Mouse (Mus musculus): ENCODE data around the gene Ogt. TPM values are rescaled to one million over a fixed set of nuclear protein-coding genes. Genes with fewer than 3 reads are reported as not detected.

The Ogt gene
- total RNA-seq (2023) = 192 to 212 TPM (median 201 TPM) in 4 replicates

DNA sequence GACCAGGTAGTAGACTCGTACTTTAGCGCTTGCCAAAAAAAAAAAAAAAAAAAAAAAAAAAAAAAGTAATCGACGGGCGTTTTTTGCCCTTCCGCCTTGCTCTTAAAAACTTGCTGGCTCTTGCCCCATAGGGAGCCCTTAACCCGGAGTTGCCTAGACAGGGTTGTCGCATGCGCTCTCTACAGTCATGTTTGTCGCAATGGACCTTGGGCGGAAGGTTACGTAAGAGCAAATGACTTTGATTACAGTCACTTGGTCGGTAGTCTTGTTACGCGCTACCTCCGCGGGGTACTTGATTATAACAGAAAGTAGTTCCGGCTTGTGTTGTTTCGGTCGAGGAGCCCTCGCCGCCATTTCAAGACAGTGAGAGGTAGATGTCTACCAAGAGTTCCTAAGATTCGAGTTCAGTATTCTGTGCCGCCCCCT, at the start of gene Ogt:
Ogt (plus strand) TSS at position 320 of the 426 bp plus-strand sequence.

DNA sequence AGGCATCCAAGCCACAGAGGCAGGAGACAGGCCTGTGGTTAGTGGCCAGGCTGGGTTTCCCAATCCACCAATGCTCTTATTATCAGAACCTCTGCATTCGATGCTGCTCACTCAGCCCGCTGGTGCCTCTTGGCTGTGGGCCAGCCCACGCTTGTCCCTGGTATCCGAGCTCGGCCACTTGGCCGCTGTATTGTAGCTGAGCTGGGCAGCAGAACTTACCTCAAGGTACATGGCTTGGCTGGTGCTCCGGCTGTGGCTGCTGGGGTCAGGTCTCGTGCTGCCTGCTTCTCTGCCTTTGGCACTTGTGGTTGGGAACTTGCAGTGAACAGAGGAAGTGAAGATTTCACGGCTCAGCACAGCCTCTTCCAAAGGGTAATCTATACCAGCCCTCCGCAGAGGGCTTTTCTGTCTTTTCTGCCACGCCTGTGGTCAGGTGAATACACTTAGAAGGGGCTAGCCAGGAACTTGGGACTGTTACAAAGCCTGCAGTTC, 94.0 kb downstream of the Ogt start, which contains the start of gene Cxcr3:
Cxcr3 (minus strand) TSS at position 442 of the 492 bp plus-strand sequence.

Other genes with a start within 250 kb of the Ogt start
- 35.5 to 39.5 TPM (median 38.5 TPM) in 4 replicates for gene Zmym3, start 219.2 kb upstream of the Ogt start, total RNA-seq (2023)
- 210 to 256 TPM (median 212 TPM) in 4 replicates for gene Nono, start 210.7 kb upstream of the Ogt start, total RNA-seq (2023)
- gene Itgb1bp2, start 191.0 kb upstream of the Ogt start, total RNA-seq (2023) = 0.60 to 2.4 TPM (median 1.6 TPM) in 4 replicates
- 48.6 to 52.5 TPM (median 49.2 TPM) in 4 replicates for gene Taf1, start 107.3 kb upstream of the Ogt start, total RNA-seq (2023)
- gene Cxcr3, start 94.2 kb downstream of the Ogt start, total RNA-seq (2023) = 0.54 to 0.94 TPM (median 0.61 TPM) in 4 replicates
- 0.58 TPM in 1 of 4 replicates, not detected in the others for gene Gm4779, start 154.4 kb downstream of the Ogt start, total RNA-seq (2023)
- gene 8030474K03Rik, start 154.6 kb downstream of the Ogt start, total RNA-seq (2023) = 0.61 TPM in 1 of 4 replicates, not detected in the others
- gene Nhsl2, start 209.3 kb downstream of the Ogt start, total RNA-seq (2023) = 0.15 to 0.25 TPM (median 0.21 TPM) in 4 replicates

All from B cell, adult 62 days (primary cell).